Mouse (Mus musculus) heart, adult 18-20 months (tissue): ENCODE results near the gene Frmd5. TPM values are rescaled to one million over a fixed set of nuclear protein-coding genes. Genes with fewer than 3 reads are reported as not detected.

Experiments
- total RNA-seq, 2 experiments: library from RNA; stranded (reverse); gene quantifications; 2 replicates each; pipeline ENCODE4 v1.2.3; 2021

Gene Frmd5
- total RNA-seq, 2 experiments from 2014 or later: 258 to 268 TPM

Other genes with a start within 250 kb of the Frmd5 start
- 10 to 100 TPM in 1 of 2 experiments, 1 to 10 TPM in 1; 8.9 to 12.7 TPM for gene Casc4, start 59.9 kb upstream of the Frmd5 start, total RNA-seq
- gene Ctdspl2, start 148.9 kb upstream of the Frmd5 start, total RNA-seq: 10 to 100 TPM; 11.2 to 13.6 TPM
- gene Mageb3, start 149.0 kb upstream of the Frmd5 start, total RNA-seq: not detected
- gene Eif3j1, start 221.5 kb upstream of the Frmd5 start, total RNA-seq: 10 to 100 TPM; 22.1 to 22.3 TPM